Mouse (Mus musculus) ES-Bruce4 (cell line): ENCODE measurements around the gene Tecpr2.

ENCODE experiments used
- CTCF ChIP-seq: IDR thresholded peaks from one replicate; pipeline ENCODE4 v1.8.1; 2011; ENCODE audit warnings: low read depth, low read length
- POLR2A ChIP-seq: IDR thresholded peaks from one replicate; pipeline ENCODE4 v1.8.1; 2011; ENCODE audit warnings: low read length; ENCODE audit not compliant: insufficient read depth

GRCm38 (mm10) chr12:110937496-110937895, 48.4 kb downstream of the Tecpr2 start:
- TF ChIP-seq POLR2A (no peak), CTCF (no peak)
